ENCODE assay signal across 9 mouse cellular contexts in genomic region chr6:6622846-6623749, GRCm38 (mm10). TPM values are rescaled to one million over a fixed set of nuclear protein-coding genes. Genes with fewer than 3 reads are reported as not detected.
DNase-seq lines count a peak whose midpoint lies in the region; ATAC-seq and TF ChIP-seq lines count a peak whose summit lies in the region.
"Had no signal": no experiment of that assay in that cellular context is flagged by ENCODE, and none has a peak within 500 bp of the region (broad histone marks: within the 10 kb centered on the region; RNA-seq: fewer than 3 reads in every experiment).

No protein-coding gene starts in this region.

- H3K27ac ChIP-seq in heart, embryonic 14.5 days (replicated peaks in 1 of 2; ENCODE audit: control insufficient read depth in 1 of 2, insufficient read depth in 1 of 2, low read depth in 2 of 2, low read length in 2 of 2), result 0 out of 4 replicates have a peak overlapping the region, but pooled peaks of 1 of the 2 experiments have one; percentile 19
- no peak overlapping the region for H3K27ac ChIP-seq in liver, postnatal 0 days (ENCODE audit: low read depth)

- no peak for ATAC-seq in heart, embryonic 14.5 days (ENCODE audit: insufficient number of reproducible peaks, insufficient read depth, low FRiP score, low read depth)
- ATAC-seq in liver, postnatal 0 days, result no peak
- no peak for ATAC-seq in activated CD4-positive, CD25-positive, alpha-beta regulatory T cell, adult 4 months

- peak overlapping the region in 1 of 2 experiments; percentile 9; a peak in 1 of 4 replicates for H3K4me3 ChIP-seq in heart, embryonic 14.5 days (ENCODE audit: control insufficient read depth in 1 of 2, insufficient read depth in 1 of 2, low read depth in 1 of 2, low read length in 2 of 2)
- H3K4me3 ChIP-seq in liver, postnatal 0 days (ENCODE audit: low read depth, low read length), result no peak overlapping the region

- peak overlapping the region; percentile 52; the same call in 1 of the 2 replicates for H3K9ac ChIP-seq in heart, embryonic 14.5 days (ENCODE audit: low read length)
- no peak overlapping the region for H3K9ac ChIP-seq in liver, postnatal 0 days (replicated peaks)

- H3K36me3 ChIP-seq in heart, embryonic 14.5 days (ENCODE audit: control insufficient read depth, insufficient read depth, low read length), result no peaks in the 10 kb centered on the region
- no peaks in the 10 kb centered on the region for H3K36me3 ChIP-seq in liver, postnatal 0 days (replicated peaks; ENCODE audit: insufficient read depth, low read length)

- TF ChIP-seq EP300 in liver, postnatal 0 days (IDR thresholded peaks at IDR 0.05; ENCODE audit: low read depth), result no peak

- H3K27me3 ChIP-seq in heart, embryonic 14.5 days (ENCODE audit: control insufficient read depth, insufficient read depth, low read length), result no peaks in the 10 kb centered on the region
- no peaks in the 10 kb centered on the region for H3K27me3 ChIP-seq in liver, postnatal 0 days (ENCODE audit: insufficient read depth, low read length)
- H3K27me3 ChIP-seq: CH12.LX had no signal

- H3K4me1 ChIP-seq in heart, embryonic 14.5 days (ENCODE audit: control insufficient read depth in 2 of 2, insufficient read depth in 2 of 2, low read length in 2 of 2), result peaks cover 4 to 8% of the 10 kb centered on the region in 2 experiments
- H3K4me1 ChIP-seq in liver, postnatal 0 days (ENCODE audit: insufficient read depth), result no peaks in the 10 kb centered on the region

- 50% methylated on average over 16 of the region's 16 CpGs for WGBS in heart, embryonic 14.5 days
- WGBS in liver, postnatal 0 days (ENCODE audit: insufficient replicate concordance), result 60% methylated on average over 16 of the region's 16 CpGs

- TF ChIP-seq CTCF in liver, postnatal 0 days (IDR thresholded peaks at IDR 0.05; ENCODE audit: low read depth), result no peak

- H3K9me3 ChIP-seq in heart, embryonic 14.5 days (ENCODE audit: control insufficient read depth, low read length), result no peaks in the 10 kb centered on the region
- H3K9me3 ChIP-seq in liver, postnatal 0 days (ENCODE audit: low read length), result no peaks in the 10 kb centered on the region

- DNase-seq in gastrocnemius, adult 18-20 months (ENCODE audit: low spot score), result peak; percentile 1
- DNase-seq in gastrocnemius, postnatal 25 days, result no peak
- peak; percentile 29 for DNase-seq in right cerebral cortex, postnatal 14 days
- DNase-seq in right cerebral cortex, postnatal 25 days, result no peak
- peak; percentile 24 for DNase-seq in liver, postnatal 0 days
- DNase-seq in spleen, adult 18-20 months, result no peak

- H3K4me2 ChIP-seq in heart, embryonic 14.5 days (ENCODE audit: low read length), result peak overlapping the region; percentile 54
- 0 out of 2 replicates have a peak overlapping the region, but pooled peaks have one; percentile 15 for H3K4me2 ChIP-seq in liver, postnatal 0 days (ENCODE audit: low read depth, low read length)

RNA-seq across cellular contexts. Expression of gene Sem1, which starts 44.6 kb away (rescaled TPM):
- total RNA-seq in gastrocnemius, adult 18-20 months (2021), result 10 to 100 TPM; 57.3 to 61.7 TPM
- total RNA-seq in gastrocnemius, postnatal 25 days (2021), result 10 to 100 TPM; 60.3 TPM
- polyA plus RNA-seq in heart, embryonic 14.5 days (2014; fragmentation: Nextera tagmentation; extraction: Ambion mirVana), result 252 and 256 TPM in 2 replicates
- 138 and 139 TPM in 2 replicates for polyA plus RNA-seq in liver, postnatal 0 days (2015; fragmentation: Nextera tagmentation; extraction: Ambion mirVana)
- 100 to 1,000 TPM; 132 to 202 TPM for polyA plus RNA-seq in activated CD4-positive, CD25-positive, alpha-beta regulatory T cell, adult 4 months (2017; shearing (Covaris generic))

Comparison
In these comparisons a context has a peak if more than half of its experiments do, and no peak if none do; other contexts are left out.
1. DNase-seq: peak in gastrocnemius, adult 18-20 months (single experiment), right cerebral cortex, postnatal 14 days (single experiment) and liver, postnatal 0 days (single experiment); none in gastrocnemius, postnatal 25 days (single experiment), right cerebral cortex, postnatal 25 days (single experiment) and spleen, adult 18-20 months (0 of 2).